Mouse (Mus musculus): Measurements from ENCODE around the gene Kcng1.
A peak's percentile ranks its signal among the peaks of the same experiment; 100 is the strongest.

Gene Kcng1

GRCm38 (mm10) chr2:168259046-168259445 lies 22.5 kb downstream of the Kcng1 start:
- no peak for DNase-seq

DNA sequence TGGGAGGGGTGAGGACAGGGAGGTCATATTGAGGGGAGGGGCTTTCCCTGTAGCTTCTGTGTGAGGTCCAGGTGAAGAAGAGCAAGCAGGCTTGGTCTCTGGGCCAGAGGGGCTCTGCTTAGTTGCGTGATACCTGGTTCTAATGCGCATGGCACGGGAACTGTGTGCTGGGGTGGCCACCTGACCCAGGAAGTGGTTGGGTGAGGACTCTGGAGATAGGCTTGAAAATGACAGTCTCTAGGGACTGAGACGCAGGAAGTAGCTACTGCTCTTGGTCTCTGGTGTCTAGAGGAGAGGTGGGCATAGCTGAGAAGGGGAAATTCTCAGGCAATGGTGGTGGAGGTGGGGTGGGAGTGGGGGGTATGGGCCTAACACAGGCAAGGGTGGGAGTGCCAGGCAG lies 24.3 kb downstream of the Kcng1 start:
- no peak for DNase-seq

DNA sequence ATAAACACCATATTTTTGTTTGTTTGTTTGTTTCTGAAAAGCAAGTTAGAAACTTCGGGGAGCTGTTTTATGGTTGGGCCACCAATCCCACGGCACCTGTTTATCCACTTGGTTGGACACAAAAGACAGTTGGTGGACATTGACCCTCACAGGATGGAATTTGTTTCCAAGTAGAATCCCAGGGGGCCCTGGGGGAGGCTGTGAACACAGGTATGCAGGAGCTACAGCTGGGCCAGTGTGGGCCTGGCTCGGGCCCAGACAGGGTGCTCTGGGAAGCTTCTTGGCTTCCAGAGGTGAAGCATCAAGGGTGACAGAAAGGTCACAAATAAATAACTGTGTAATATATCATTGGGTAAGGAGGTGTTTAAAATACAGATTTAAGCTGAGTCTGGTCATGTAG lies 25.0 kb downstream of the Kcng1 start:
- no peak for DNase-seq

- DNase-seq: no peak
These were observed 27.7 kb downstream of the Kcng1 start for GRCm38 (mm10) chr2:168253822-168254221.

DNA sequence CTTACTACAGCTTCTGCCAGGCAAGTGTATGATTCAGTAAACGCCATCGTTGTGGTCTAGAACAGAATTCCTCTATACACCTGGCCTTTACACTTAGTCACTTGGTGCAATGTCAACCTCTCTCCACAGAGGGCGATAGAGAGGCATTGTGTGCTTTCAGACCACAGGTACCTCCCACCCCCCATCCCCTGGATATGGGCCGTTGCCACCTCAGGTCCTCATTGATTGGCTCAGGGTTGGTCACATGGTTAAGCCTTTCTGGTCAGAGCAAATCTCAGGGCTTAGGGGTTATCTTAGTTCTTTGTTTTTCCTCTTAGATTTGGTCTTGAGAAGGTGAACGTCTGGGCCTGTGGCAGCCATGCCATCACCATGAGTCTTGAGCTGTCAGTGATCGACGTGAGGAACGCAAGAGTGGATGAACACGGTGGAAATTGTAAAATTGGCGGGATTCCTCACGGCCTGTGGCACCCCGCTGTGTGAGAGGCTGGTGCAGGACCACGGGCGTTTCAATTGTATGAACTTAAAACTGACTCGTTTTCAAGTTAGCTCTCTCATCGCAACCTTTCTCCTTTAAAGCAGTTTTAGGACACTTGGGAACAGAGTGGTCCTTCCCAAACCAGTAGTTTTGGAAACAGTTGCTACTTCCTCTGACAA lies 28.8 kb downstream of the Kcng1 start:
- peak; percentile 45 for DNase-seq

GRCm38 (mm10) chr2:168250270-168250669 lies 31.3 kb downstream of the Kcng1 start:
- peak; percentile 77 for DNase-seq

GRCm38 (mm10) chr2:168248856-168249245 lies 32.7 kb downstream of the Kcng1 start:
- DNase-seq: peak; percentile 39

- DNase-seq: no peak
These were observed 33.2 kb downstream of the Kcng1 start for GRCm38 (mm10) chr2:168248167-168248855.

DNA sequence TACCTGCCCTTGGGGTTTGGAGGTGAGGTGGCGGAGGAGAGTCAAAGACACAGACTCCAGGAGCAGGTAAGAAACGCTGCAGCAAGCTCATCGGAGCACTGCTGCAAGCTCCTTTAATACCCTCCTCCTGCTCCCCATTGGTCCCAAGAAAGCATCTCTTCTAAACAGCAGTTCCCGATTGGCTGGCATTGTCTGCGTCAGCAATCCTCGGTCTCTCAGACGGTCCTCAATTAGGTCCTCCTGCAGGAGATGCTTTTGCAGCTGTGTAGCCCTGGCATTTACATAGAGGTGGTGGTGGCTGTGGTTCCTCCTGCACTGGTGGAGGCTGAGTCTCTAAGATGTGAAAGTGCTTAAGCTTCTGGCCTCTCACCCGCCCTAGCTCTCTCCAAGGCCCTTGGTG lies 36.0 kb downstream of the Kcng1 start:
- DNase-seq: no peak

- DNase-seq: no peak
These were observed 38.3 kb downstream of the Kcng1 start for GRCm38 (mm10) chr2:168243278-168243677.

DNA sequence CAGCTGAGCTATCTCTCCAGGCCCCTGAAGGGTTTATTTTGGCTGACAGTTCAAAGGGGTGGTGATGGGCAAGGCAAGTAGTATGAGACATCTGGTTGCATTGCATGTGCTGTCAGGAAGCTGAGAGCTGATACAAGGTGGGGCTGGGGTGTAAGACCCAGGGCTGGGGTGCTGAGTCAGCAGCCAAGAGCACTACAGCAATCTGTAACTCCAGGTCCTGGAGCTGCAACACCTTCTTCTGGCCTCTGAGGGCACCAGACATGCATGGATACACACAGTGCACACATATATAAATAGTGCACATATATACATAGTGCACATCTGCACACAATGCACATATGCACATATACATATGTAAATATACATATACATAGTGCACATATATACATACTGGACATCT lies 38.7 kb downstream of the Kcng1 start:
- no peak for DNase-seq

GRCm38 (mm10) chr2:168238335-168238734 lies 43.2 kb downstream of the Kcng1 start:
- no peak for DNase-seq

GRCm38 (mm10) chr2:168233286-168233685 lies 48.2 kb downstream of the Kcng1 start:
- no peak for DNase-seq

DNA sequence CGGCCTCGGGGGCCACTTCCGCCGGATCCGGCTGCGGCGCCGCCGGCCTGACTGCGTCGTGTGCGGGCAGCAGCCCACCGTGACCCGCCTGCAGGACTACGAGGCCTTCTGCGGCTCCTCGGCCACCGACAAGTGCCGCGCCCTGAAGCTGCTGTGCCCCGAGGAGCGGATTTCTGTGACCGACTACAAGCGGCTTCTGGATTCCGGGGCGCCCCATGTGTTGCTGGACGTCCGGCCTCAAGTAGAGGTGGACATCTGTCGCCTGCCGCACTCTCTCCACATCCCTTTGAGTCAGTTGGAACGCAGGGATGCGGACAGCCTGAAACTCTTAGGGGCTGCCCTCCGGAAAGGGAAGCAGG lies 50.1 kb downstream of the Kcng1 start:
- DNase-seq: no peak

- peak; percentile 16 for DNase-seq
These were observed 50.6 kb downstream of the Kcng1 start for GRCm38 (mm10) chr2:168230773-168231470.

GRCm38 (mm10) chr2:168230026-168230728 lies 51.4 kb downstream of the Kcng1 start, which contains the start of the genes Gm20716, Dpm1 and Mocs3:
Gm20716 (minus strand) TSS chr2:168230364.
Dpm1 (minus strand) TSS chr2:168230591.
Mocs3 (plus strand) TSS chr2:168230622.
- peak; percentile 81 for DNase-seq

- DNase-seq: peak; percentile 62
These were observed 52.2 kb downstream of the Kcng1 start for GRCm38 (mm10) chr2:168229116-168230025.

- no peak for DNase-seq
These were observed 58.2 kb downstream of the Kcng1 start for GRCm38 (mm10) chr2:168223326-168223725.

GRCm38 (mm10) chr2:168213788-168214397 lies 67.6 kb downstream of the Kcng1 start:
- DNase-seq: no peak
